Mouse (Mus musculus): ENCODE results near the gene Med28.

- no peak for TF ChIP-seq ZC3H11A (IDR thresholded peaks at IDR 0.05; ENCODE audit: borderline replicate concordance, low read depth, low read length)
- TF ChIP-seq CHD2 (IDR thresholded peaks at IDR 0.05; ENCODE audit: low read depth, low read length) = no peak
- TF ChIP-seq MAFK (IDR thresholded peaks at IDR 0.05; ENCODE audit: insufficient read depth, low read depth, low read length) = no peak
- TF ChIP-seq HCFC1 (IDR thresholded peaks at IDR 0.05; ENCODE audit: borderline replicate concordance, insufficient read depth, low read length) = no peak
These were observed 37.4 kb upstream of the Med28 start for GRCm38 (mm10) chr5:45482607-45483006.
